Mouse (Mus musculus) neural tube, embryonic 10.5 days (tissue): Measurements from ENCODE around the gene Shisa6.

Experiments
- DNase-seq: peaks from one replicate; pipeline ENCODE4 v3.0.0-alpha.2; 2017; ENCODE audit warnings: low spot score; ENCODE audit errors: extremely low spot score

Shisa6 gene

DNA sequence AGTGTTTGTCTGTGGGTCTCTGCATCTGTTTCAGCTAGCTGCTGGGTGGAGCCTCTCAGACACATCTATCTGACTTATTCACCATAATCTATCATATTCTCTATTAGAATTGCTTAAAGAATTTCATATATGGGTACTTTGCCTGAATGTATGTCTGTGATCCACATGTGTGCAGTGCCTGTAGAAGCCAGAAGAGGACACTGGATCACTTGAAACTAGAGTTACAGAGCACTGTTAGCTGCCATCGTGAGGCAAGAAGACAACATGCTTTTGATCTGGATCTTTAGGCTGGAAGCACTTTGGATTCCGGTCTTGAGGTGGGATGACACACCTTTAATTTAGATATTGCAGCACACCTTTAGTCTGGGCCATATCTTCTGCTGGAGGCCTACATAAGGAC, 289.2 kb downstream of the Shisa6 start:
- no peak for DNase-seq

DNA sequence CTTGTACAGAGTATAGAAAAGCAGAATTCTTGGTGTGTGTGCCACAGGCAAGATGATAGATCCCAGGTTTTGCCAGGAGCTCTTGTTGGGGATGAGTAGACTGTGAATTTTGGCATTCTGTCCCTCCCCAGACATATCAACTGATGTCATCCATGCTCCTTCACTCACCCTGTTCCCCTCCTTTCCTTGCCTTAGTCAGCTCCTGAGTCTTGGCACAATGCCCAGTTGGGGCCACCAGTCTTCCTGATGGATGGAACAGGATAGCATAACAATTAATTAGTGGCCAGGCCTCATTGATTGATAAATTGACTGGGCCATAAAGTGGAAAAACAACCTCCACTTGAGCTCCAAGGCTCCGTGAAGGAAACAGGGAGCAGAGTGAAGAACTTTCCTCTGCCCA, 292.9 kb downstream of the Shisa6 start:
- no peak for DNase-seq

DNA sequence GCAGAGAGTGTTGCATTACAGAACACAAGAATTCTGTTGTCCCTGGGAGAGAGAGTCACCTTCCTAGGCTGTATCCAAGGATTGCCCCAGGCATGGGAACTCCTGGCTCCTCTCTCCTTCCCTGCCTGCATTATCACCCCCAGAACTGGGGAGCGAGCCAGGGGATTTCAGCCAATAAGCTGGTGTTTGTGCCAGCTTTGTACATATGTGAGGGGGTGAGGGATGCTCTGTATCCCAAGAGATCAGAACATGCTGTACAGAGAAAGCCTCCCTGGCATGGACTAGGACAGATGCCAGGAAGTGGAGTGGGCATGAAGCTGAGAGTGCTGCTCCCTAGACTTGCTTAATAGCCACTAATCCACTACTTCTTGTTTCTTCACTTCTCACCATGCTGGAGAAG, 303.6 kb downstream of the Shisa6 start:
- no peak for DNase-seq

DNA sequence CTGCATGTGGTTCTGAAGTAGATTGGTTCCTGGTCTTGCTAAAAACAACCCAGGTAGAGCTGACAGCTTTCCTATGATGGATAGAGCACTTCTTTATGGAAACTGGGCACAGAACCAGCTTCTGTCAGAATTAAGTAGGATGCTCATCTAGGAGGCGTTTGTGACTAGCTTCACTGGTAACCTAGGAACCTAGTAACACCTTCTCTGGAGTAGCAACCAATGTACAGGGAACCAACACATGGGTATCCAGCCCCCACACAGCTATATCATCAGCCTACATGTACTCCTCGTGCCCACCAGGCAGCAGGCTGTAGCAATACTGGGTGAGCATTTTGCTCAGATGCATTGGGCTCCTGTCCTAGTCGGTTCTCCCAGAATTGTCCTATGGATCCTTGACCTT, 307.3 kb downstream of the Shisa6 start:
- DNase-seq: no peak

DNA sequence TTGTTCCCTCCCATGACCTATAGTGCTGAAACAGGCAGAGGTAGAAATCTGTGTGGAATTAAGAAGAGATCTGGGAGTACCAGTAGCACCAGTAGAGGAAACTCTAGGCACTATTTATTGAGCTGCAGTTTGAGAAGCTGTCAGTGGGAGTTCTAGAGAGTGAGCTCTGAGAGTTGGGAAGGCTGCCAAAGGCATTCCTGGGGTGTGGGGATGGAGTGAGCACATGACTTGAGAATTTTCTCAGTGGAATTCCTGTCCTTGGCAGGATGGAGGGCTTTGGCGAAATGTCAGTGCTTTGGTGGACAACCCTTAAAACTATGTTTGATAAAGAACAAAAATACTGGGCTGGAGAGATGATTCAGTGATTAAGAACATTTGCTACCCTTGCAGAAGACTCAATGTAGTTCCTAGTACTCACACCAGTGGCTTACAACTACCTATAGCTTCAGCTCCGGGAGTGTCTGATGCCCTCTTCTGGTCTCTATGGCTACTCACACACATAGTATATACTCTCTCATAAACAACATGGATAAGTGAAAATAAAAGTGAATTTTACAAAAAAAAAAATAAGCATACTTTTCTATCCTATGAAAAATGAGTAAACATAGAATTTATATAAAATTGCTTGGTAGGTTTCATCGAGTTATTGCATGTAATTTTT, 337.0 kb downstream of the Shisa6 start:
- DNase-seq: no peak

DNA sequence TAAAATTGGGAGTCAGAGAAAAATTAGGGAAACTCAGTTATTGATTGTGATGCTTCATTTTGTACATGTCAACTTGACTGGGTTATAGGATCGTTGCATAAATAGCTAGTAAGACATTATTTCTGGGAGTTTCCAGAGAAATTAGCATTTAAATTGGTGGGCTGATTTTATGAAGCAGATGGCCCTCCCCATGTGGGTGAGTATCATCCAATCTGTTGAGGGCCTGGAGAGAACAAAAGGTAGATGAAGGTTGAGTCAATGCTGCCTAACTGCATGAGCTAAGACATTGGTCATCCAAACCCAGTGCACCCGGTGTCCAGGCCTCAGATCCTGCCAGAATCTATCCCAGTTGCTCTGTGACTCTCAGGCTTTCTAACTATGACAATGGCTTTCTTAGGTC, 337.6 kb downstream of the Shisa6 start:
- no peak for DNase-seq

DNA sequence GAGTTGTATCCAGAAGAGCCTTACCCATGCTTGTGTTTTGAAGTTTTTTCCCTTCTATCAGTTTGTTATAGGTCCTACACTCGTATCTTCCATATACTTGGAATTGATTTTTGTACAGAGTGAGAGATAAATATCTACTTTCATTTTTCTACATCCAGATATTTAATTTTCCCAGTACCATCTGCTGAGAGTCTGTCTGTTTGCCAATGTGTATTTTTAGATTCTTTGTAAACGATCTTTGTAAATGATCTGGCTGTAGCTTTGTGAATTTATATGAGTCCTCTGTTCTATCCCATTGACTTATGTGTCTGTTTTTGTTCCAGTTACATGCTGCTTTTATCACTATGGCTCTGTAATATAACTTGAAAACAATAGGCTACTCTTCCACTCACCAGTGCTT, 348.0 kb downstream of the Shisa6 start:
- DNase-seq: no peak

DNA sequence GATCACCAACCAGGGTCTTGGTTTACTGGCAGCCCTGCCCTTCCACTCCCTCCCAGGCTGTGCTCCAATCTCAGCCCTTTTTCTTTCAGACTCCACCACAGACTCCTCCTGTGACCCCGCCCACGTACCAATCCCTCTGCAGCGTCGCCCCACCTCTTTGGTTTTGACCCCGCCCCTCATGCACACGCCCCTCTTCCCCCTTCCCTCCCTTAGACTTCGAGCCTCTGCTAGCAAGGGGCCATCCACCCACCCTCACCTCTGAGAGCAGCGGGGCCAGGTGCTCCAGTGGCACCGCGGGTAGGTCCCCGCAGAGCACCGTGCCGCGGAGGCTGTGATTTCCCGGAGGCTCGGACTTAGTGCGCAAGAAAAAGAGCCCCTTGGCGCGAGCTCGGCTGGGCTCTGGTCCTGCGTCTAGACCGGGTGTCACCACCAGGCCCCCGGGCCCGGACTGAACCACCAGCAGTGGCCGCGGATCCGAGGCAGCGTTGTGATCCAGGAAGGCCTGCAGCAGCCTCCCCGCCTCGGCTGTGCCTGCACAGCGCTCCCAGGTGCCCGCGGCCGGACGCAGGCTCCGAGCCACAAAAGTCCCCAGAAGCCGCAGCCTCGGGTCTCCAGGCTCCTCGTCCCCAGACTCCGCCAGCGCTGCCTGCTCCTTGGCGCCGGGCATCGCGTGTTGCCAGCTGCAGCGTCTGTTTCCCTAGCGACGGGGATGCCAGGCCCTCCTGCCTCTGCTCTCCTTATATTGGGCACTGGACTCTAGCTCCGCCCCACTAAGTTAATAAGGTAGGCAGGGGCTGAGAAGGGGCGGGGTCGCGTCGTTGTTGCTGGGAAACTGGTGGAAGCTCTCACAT, 357.7 kb downstream of the Shisa6 start, which contains the start of gene Dnah9:
Dnah9 (minus strand) TSS at position 751 of the 851 bp plus-strand sequence.
- DNase-seq: peak; percentile 69

DNA sequence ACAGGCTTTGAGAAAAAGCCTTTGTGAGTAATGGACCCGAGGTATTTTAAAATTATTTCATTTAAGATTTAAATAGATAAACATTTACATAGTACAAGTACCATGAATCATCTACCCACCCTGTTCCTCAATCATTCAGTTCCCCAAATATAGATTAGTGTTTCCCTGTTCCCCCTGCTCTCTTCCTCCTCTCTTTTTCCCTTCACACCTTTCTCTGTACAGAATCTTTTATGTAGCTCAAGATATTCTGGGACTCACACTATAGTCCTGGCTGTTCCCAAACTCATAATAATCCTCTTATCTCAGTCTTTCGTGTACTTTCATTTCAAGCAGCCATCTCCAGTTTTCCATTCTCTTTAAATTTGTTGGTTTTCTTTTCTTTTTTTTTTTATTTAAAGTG, 361.7 kb downstream of the Shisa6 start:
- DNase-seq: no peak
